Mouse (Mus musculus) urinary bladder, postnatal 10 days (tissue): Measurements from ENCODE around the gene Prmt1.
"Not testable (repeated sequence)": the region's sequence is repeated elsewhere in the genome, so short reads cannot be mapped to it uniquely, and the experiment has no call there.

Experiments
- DNase-seq: peaks from one replicate; pipeline ENCODE4 v3.0.0; 2022; ENCODE audit warnings: low spot score

Prmt1 gene

DNA sequence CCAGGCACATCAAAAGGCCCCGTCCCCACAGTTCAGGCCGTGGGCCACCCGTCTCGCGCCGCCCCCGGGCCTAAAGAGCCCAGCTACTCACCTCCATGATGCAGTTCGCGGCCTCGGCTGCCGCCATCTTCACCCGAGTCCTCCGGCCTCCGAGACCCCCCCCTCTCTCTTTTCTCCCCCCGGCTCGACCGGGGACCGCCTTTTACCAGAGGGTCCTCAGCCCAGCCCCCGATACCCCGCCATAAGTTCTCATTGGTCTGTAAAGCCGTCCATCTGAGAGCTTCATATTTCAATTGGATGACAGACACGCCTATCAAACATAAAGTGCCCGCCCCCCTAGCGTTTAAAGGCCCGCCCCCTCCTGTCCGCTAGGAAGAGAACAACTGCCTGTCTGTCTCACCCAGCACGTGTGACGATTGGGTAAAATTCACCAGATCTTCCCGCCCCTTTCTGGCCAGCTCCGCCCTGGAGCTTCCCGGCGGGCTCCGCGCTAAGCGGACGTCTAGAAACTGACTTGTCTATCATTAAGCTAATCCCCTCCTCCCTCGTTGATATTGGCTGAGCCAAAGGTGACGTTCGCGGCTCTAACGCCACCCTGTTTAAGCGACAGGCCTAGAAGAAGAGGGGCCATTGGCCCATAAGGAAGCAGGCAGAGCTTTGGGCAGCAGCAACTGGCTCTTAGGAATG, at the start of gene Prmt1:
Gene Prmt1, minus strand, starts transcription at position 377 of the 687 bp plus-strand sequence.
- DNase-seq, result peak; percentile 87

DNA sequence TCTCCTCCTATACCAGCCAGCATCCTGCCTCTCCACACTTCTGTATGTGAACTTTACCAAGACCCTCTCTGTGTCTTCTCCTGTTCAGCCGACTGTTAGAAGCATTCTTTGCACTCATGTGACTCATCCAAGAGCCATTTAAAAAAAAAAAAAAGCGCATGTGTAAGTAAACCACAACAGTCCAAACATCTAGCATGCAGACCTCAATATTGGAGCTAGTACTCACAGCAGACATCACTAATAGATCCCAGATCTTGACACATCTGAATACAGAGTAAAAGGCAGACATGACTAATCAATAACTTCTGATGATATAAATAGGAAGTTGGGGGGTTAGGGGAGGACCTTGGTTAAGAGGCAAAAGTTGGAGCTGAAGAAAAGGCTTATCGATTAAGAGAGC, 49.3 kb upstream of the Prmt1 start:
- no peak for DNase-seq

DNA sequence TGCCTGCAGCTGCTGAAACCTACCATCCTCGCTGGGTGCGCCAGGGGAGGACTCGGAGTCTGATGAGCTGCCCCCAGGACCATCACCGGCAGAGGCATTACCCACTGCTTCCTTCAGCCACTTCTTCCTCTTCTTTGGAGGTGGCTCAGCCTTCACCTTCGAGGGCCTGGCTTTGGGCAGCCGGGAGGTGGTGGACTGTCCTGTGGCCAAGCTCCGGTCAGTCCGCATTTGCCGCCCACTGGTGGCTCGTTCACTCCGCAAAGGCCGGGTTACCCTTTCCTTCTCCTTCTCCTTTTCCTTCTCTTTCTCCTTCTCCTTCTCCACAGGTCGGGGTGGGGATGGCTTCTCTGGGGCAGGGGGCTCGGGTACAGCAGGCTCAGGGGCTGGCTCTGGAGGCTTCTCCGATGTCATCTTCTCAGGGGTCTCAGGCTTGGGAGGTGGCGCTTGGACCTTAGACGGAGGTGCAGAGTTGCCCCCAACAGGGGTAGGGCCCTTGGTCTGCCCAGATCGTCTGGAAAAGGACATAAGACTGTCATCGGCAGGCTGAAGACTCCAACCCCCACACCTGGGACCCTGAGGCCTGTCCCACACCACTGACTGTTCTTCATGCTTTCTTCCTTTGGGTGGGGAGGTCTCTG, 47.5 kb upstream of the Prmt1 start:
- no peak for DNase-seq

DNA sequence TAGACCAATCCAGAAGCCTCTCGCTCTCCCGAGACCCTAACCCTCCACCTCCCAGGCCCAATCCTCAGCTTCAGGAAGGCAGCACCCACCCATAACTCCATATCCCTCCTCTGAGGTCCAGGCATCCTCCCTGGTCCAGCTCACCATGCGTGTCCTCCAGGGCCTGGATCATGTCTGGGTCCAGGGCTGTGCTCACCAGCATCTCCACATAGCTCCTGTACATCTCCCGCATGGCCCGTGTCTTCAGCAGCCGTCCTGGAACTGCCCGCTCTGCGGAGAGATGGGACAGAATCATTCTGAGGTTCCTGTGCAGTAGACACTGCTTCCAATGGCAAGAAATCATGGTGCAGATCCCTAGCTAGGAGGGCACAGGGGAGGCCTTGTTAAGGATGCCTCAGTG, 44.5 kb upstream of the Prmt1 start:
- DNase-seq, result no peak

DNA sequence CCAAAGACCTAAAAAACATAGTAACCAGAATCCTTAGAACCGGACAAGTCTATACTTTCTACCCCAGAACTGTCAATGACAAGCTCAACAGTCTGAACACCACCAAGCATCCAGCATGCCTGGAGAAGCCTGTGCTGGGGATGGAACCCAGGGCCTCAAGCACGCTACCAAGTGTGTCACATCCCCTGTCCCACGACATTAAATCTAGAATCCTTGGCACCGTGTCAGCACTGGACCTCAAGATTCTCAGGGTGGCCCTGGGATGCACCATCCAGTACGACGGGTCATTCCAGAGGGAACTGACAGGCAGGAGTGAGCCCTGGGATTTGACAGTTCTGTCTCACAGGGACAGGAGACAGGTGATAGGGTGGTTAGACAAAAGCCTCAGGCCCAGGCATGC, 43.6 kb upstream of the Prmt1 start:
- no peak for DNase-seq

DNA sequence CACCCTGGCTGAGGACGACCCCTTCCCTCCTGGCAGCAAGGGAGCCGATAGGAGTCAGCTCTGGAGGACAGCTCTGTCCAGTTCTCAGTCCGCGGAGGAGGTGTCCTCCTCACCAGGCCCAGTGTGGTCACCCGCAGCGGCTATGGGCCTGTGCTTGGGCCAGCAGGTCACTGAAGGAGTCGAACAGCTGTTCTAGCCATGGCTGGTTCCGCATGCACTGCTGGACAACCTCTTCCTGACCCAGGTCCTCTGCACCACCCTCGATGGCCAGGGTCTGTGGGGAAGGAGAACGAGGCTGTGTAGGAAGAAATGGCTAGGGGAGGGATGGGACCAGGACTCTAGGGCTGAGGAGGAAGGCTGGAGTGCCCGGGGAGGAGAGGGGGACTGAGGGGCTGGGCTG, 42.0 kb upstream of the Prmt1 start:
- DNase-seq, result no peak

DNA sequence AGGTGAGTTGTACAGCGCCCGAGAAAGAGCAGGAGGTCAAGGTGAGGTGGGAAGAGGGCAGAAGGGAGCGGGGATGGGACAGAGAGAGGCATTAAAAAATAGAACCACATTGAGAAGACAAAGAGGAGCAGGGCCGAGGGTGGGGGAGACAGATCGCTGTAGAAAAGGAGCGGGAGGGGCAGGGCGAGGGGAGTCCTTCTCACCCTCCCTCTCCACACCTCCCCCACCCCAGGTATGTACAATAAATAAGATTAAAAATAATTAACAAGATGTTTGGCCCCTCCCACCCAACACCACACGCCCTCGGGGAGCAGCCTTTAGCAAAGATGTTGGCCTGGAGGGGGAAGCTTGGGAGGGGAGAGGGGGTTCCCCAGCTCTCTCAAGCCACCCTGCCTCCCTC, 41.4 kb upstream of the Prmt1 start:
- DNase-seq, result no peak

DNA sequence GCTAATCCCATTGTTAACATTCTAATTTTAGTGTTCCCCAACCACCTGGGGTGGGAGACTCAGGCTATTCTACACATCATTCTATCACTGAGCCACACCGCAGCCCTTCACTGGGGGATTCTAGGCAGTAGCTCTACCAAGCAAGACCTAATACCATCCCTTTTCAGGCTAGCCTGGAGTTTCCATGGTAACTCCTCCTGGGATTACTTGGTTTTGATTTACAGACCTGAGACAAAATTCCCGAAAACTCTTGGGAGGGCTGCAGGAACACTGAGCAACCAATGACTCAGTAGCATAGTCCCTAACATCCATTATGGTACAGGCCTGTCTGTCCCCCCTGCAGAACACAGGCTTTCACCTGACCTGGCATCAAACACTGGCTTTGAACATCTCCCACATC, 39.9 kb upstream of the Prmt1 start:
- DNase-seq, result no peak

DNA sequence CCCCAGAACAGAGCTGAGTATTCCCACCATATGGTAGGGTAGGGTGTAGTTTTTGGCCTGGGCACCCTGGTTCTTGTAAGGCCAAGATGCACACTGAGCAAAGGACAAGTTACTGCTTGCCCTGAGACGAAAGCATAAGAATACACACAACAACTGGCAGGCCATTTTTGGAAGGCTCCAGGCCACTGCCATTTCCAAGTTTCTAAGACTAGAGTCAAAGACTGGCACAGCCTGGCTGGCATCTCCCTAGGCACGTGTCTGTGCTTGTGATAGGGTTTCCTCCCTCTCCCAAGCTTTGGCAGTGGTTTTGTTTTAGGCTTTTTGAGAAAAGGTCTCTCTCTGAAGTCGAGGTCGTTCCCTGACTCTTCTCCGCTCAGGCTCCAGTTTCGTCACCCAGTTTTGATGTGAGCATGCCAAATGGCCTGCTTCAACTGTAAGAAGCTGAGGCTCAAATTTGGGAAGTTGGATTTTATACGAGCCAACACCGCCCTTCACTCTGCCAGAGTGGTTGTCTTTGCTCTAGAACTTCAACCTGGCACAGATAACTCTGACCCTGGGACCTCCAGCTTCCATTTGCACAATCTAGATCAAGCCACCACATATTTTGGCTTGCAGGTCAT, 39.3 kb upstream of the Prmt1 start:
- no peak for DNase-seq

DNA sequence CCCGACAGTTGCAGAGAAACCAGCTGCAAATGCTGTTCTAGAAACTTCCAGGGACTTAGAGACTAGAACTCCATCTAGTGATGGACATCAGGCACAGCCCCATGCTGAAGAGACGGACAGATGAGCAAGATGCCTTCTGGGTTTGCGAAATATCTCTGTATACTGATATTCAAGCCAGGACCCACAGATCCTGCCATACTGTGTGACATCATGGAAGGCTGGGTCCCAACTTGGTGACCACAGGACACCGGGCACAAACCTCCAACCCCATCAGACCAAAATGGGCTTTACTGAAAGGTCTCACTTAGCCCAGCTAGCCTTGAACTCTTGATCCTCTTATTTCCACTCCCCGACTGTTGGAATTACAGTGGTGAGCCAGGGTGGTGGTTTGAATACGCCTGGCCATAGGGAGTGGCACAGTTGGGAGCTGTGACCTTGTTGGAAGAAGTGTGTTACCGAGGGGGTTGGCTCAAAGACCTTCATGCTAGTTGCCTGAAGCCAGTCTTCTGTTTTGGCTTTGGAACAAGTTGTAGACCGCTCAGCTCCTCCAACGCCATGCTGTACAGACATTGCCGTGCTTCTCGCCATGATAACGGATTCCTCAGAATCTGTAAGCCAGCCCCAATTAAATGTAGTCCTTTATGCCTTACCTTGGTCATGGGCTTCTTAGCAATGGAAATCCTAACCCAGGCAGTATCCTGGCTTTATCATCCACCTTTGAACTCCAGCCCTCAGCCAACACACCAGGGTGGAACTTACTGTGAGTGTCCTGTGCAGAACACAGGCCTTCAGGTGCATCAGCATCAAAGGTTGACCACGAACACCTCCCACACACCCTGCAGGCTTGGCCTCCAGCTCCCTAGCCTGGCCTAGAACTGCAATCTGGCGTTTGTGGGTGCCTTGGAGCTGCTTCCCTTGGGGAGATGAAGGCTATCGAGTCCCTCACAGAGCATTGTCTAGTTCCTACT, 38.2 kb upstream of the Prmt1 start:
- no peak for DNase-seq

DNA sequence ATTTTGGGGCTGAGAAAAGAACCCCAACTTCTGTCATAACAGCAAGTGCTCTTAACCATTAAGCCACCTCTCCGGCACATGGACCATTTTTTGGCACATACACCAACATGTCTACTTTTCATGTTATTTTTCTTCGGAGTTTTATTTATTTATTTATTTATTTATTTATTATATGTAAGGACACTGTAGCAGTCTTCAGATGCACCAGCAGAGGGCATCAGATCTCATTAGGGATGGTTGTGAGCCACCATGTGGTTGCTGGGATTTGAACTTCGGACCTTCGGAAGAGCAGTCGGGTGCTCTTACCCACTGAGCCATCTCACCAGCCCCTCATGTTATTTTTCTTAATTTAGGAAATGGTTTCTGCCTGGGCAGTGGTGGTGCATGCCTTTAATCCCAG, 37.3 kb upstream of the Prmt1 start:
- DNase-seq, result not testable (repeated sequence)

DNA sequence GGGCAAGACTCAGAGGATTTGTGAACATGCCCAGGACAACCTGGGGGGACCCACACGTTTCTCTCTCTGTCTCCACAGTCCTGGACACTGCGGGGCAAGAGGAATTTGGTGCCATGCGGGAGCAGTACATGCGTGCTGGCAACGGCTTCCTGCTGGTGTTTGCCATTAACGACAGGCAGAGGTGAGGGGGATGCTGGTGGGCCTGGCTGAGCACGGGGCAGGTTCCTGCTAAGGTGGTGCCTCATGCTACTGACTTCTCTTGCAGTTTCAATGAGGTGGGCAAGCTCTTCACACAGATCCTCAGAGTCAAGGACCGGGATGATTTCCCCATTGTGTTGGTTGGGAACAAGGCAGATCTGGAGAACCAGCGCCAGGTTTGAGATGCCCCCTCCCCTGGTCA, 33.9 kb upstream of the Prmt1 start:
- DNase-seq, result no peak

DNA sequence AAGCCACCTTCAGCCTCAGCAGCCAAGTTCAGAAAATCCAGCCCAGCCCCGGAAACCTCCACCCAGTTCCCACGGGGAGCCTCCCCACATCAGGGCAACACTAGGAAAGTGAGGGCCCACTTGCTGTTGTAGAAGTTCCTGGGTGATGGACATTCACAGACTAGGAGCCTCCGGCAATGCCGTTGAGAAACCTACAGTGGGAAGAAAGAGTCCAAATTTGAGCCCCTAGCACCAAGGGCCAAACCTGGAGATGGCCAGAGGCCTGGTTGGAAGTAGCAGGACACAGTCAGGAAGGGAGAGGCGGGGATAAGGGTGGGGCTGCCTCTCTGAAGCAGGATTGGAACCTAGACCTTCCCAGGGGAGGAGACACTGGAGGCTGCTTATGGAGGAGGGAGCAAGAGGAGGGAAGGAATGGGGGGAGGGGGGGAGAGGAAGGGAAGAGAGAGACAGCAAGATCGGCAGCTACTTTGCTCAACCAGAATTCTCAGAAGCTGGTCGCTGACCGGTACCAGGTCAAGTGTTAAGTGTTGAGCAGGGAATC, 32.7 kb upstream of the Prmt1 start:
- no peak for DNase-seq

DNA sequence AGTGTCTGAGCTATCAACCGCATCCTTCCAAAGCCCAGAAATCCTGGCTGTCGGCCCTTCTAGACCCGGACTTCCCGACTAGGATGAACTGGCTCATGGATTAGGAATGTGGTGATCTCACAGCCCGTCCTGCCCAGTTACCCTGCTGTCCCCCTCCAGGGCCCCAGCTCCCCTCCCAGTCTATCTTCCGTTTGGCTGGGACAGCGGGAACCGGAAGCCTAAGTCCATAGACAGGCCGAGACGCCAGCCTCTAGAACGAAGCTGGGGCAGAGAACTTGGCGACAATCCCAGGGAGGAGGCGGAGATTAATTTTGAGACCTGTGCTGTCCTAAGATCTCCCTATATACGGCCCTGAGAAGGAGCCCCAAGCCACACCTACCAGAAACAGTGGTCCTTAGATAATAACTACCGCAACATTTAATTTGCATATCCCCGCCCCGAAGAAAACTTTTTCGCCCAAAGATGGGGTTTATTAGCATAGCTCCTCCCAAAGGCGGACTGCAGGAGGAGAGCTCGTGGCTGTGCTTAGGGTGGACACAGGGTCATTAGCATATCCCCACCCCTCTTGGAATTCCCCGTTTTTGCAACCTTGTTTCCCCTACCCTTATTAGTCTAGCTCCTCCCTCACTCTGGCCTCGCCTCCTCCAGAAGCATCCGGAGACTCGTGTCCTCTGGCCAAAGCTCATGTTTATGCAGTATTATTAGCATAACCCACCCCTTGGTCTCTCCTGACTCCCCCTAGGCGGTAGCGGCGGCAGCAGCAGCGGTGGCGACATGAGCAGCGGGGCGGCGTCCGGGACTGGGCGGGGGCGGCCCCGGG, 31.1 kb upstream of the Prmt1 start, which contains the start of gene Rras:
Gene Rras, plus strand, starts transcription at position 720 of the 820 bp plus-strand sequence.
- DNase-seq, result peak; percentile 77

DNA sequence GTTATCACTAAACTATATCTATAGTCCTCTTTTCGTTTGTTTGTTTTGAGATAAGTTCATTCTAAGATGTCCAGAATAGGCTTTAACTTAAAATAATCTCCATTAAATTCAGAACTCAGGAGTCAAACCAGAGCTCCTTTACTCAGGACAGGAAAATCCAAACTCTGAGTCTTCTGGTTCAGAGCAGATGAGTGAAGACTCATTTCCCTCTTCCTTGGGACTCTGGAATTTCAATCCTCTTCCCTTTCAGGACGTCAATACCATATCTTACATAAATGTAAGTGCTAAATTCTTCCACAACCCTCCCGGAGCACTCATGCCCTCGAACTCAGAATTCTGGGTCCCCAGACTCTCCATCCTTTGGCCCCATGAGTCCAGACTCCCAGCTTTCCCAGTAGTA, 30.4 kb upstream of the Prmt1 start:
- DNase-seq, result no peak

DNA sequence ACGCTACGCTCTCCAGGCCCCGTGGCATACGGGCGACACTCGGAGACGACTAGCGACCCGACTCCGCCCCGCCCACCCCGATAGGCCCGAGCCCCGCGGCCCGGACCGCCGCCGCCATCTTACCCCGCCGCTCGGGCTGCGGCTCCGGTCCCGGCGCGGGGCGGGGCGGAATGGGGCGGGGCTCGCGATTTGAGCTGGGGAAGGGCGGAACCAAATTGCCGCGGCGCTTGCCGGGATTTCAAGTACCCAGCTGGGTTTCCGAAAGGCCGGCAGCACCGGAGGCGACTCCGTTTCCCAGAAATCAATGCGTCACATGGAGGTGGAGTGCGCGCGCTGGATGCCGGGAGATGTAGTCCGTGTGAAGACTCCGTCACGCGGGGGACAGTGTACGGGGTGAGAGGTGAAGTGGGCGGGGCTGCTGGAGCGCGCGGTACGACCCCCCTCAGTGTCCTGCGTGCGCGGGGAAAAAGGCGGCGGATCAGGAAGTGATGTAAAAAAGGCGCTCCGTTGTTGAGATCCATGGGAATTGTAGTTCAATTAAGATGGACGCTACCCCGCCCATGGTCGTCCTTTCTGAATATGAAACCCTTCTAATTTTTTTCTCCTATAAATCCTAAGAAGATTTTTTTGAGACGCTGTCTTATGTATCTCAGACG, 29.7 kb upstream of the Prmt1 start, which contains the start of gene Scaf1:
Gene Scaf1, minus strand, starts transcription at position 407 of the 656 bp plus-strand sequence.
- DNase-seq, result peak; percentile 97

DNA sequence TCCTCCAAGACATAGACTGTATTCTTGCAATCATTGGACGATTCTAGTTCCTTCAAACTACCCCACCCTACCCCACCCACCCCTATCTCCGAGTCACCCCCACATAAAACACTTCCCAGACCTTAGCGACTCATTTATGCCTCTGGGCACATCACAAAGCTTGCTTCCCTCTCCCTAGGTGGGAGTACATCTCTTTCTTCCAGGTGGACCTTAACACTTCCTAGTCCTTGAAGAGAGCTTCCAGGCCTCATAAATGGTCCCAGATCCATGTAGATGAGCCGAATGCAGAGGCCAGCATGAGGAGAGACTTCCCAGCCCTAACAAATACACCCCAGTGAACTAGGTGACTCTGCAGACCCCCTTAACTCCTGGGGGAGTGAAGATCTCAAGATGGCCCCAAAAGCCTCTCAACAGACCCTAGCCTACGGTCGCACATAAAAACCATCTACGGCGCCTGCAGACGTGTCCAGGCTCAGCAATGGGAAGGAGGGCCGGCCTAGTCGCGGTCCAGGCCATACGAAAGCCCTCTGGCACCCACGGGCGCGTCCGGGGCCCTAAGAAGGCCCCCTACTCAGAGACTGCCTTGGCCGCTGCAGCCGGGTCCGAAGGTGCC, 29.1 kb upstream of the Prmt1 start:
- DNase-seq, result no peak

DNA sequence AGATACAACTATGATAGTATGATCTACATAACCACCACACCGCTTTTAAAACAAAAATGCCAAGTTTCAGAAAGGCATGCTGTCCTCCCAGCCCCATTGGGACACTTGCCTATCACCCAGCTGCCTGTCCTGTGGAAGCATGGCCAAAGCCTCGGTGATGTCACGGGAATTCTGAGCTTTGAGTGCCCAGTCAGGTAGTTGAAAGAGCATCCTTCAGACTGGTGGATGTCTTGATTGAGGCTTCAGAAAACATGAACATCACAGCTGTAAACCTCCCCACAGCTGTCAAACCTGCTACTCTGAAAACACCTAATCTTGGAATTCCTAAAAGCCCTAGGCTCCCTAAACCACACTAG, 27.7 kb upstream of the Prmt1 start:
- no peak for DNase-seq

DNA sequence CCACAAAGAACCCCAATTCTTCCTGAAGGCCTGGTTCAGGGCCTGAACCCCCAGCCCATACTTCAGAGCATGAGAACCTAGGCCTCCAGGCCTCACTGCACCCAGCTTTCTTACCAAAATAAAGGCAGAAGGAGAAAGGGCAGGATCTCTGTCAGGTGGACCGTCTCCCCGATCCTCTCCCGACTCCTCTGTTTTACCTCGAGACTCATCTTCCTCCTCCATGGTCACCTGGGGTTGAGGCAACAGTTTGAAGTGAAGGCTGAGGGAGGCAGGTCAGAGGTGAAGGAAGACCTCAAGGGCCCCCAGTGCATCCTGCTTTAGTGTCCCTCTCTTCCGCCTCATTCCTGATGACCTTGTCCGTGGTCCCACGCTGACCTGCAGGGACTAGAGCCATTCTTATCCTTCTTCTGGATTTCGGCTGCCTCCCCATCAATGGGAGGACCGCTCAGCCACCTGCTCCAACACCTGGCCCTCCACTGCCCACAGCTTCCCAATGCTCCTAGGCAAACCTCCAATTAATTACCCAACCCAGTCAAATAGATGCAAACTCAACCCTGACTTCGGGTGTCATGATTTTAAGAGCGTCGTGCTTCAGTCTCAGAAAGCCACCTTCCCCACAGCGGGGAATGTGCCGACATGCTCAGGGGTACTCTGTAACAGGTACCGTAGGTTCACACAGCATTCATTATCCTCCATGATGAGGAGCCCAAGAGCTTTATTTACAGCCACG, 27.2 kb upstream of the Prmt1 start:
- no peak for DNase-seq
